Mouse (Mus musculus) myocyte (in vitro differentiated cells): ENCODE results near the gene Mbd4. TPM values are rescaled to one million over a fixed set of nuclear protein-coding genes. Genes with fewer than 3 reads are reported as not detected.
"Not testable (repeated sequence)": the region's sequence is repeated elsewhere in the genome, so short reads cannot be mapped to it uniquely, and the experiment has no call there.

Experiments used
- H3K27me3 ChIP-seq: one replicate; pipeline ENCODE4 v1.6.1; 2011; ENCODE audit not compliant: control insufficient read depth, insufficient read depth, insufficient read length
- H3K36me3 ChIP-seq: one replicate; pipeline ENCODE4 v1.6.1; 2011; ENCODE audit not compliant: control insufficient read depth, insufficient read depth
- H3K4me2 ChIP-seq: one replicate; pipeline ENCODE4 v1.6.1; 2011; ENCODE audit warnings: low read depth, control low read depth
- H3K4me3 ChIP-seq: one replicate; pipeline ENCODE4 v1.5.1; 2011; ENCODE audit warnings: mild to moderate bottlenecking, control low read depth, moderate library complexity
- H3K79me2 ChIP-seq: one replicate; pipeline ENCODE4 v1.6.1; 2011; ENCODE audit not compliant: control insufficient read depth, insufficient read depth
- H3ac ChIP-seq: one replicate; pipeline ENCODE4 v1.6.1; 2011; ENCODE audit not compliant: control insufficient read depth, insufficient read length
- CEBPB ChIP-seq: IDR thresholded peaks from 2 replicates; pipeline ENCODE4 v1.6.1; 2011; ENCODE audit warnings: mild to moderate bottlenecking, moderate library complexity; ENCODE audit not compliant: poor library complexity, insufficient read depth, severe bottlenecking
- E2F4 ChIP-seq: IDR thresholded peaks from one replicate; pipeline ENCODE4 v1.6.1; 2011; ENCODE audit warnings: mild to moderate bottlenecking, control low read depth, moderate library complexity; ENCODE audit not compliant: insufficient read depth
- MAX ChIP-seq: IDR thresholded peaks from one replicate; pipeline ENCODE4 v1.6.1; 2011; ENCODE audit warnings: low read depth, mild to moderate bottlenecking, control low read depth
- MYOD1 ChIP-seq, 3 experiments: IDR thresholded peaks; one replicate each; pipeline ENCODE4 v1.6.1; 2011; ENCODE audit warnings: control low read depth in 2 of 3, low read depth in 2 of 3, mild to moderate bottlenecking in 2 of 3, moderate library complexity in 1 of 3; ENCODE audit not compliant: insufficient read length in 2 of 3, control insufficient read depth in 1 of 3
- MYOG ChIP-seq, 3 experiments: IDR thresholded peaks; one replicate each; pipeline ENCODE4 v1.6.1; 2011; ENCODE audit warnings: control low read depth in 2 of 3, low read depth in 2 of 3, mild to moderate bottlenecking in 2 of 3; ENCODE audit not compliant: insufficient read length in 2 of 3, control insufficient read depth in 1 of 3, insufficient read depth in 1 of 3
- POLR2A ChIP-seq: IDR thresholded peaks from one replicate; pipeline ENCODE4 v1.6.1; 2011; ENCODE audit warnings: low read depth, mild to moderate bottlenecking, control low read depth, moderate library complexity; ENCODE audit not compliant: insufficient read length
- POLR2AphosphoS2 ChIP-seq: IDR thresholded peaks from one replicate; pipeline ENCODE4 v1.6.1; 2011; ENCODE audit warnings: low read depth, control low read depth; ENCODE audit not compliant: insufficient read length
- REST ChIP-seq: IDR thresholded peaks from one replicate; pipeline ENCODE4 v1.6.1; 2011; ENCODE audit warnings: mild to moderate bottlenecking, control low read depth, moderate library complexity; ENCODE audit not compliant: insufficient read depth, insufficient read length
- SRF ChIP-seq: IDR thresholded peaks from one replicate; pipeline ENCODE4 v1.6.1; 2011; ENCODE audit warnings: low read depth; ENCODE audit not compliant: control insufficient read depth, insufficient read length
- TCF12 ChIP-seq: IDR thresholded peaks from one replicate; pipeline ENCODE4 v1.6.1; 2011; ENCODE audit warnings: mild to moderate bottlenecking, control low read depth; ENCODE audit not compliant: poor library complexity, insufficient read depth, severe bottlenecking
- TCF3 ChIP-seq: IDR thresholded peaks from one replicate; pipeline ENCODE4 v1.6.1; 2011; ENCODE audit warnings: low read depth, control low read depth; ENCODE audit not compliant: insufficient read length
- USF1 ChIP-seq: IDR thresholded peaks from one replicate; pipeline ENCODE4 v1.6.1; 2011; ENCODE audit warnings: low read depth, mild to moderate bottlenecking, control low read depth, moderate library complexity
- polyA plus RNA-seq: library from polyadenylated mRNA; unstranded; fragments of >200 nt; fragmentation: generic; extraction: Trizol; gene quantifications from one replicate; pipeline ENCODE4 v1.2.1, GENCODE M21; 2012; ENCODE audit warnings: missing spikeins

The Mbd4 gene
- polyA plus RNA-seq, 1 experiment = 0.56 TPM

GRCm38 (mm10) chr6:115832152-115832850 is 20.9 kb downstream of the Mbd4 start:
- Histone ChIP-seq H3K36me3 (no peaks in the 10 kb centered on the region), H3ac (no peak overlapping the region), H3K79me2 (no peaks in the 10 kb centered on the region), H3K4me3 (no peak overlapping the region), H3K4me2 (no peak overlapping the region), H3K27me3 (no peaks in the 10 kb centered on the region)
- TF ChIP-seq MYOG (IDR thresholded peaks at IDR 0.05; ENCODE audit: control insufficient read depth in 1 of 3, insufficient read depth in 1 of 3, insufficient read length in 2 of 3, low read depth in 2 of 3) = no peak

GRCm38 (mm10) chr6:115830779-115831601 is 22.2 kb downstream of the Mbd4 start:
- Histone ChIP-seq H3K79me2 (no peaks in the 10 kb centered on the region), H3K4me3 (no peak overlapping the region), H3K4me2 (no peak overlapping the region), H3K27me3 (no peaks in the 10 kb centered on the region), H3K36me3 (no peaks in the 10 kb centered on the region), H3ac (no peak overlapping the region)
- TF ChIP-seq REST (no peak), USF1 (no peak)

- H3K79me2 ChIP-seq, H3ac ChIP-seq, H3K36me3 ChIP-seq, H3K4me2 ChIP-seq, H3K4me3 ChIP-seq: not testable (repeated sequence)
- peaks cover 26% of the 10 kb centered on the region for H3K27me3 ChIP-seq
Measured at GRCm38 (mm10) chr6:115823850-115824464, 29.2 kb downstream of the Mbd4 start.

GRCm38 (mm10) chr6:115821216-115821993 is 31.8 kb downstream of the Mbd4 start:
- no peaks in the 10 kb centered on the region for H3K36me3 ChIP-seq
- H3ac ChIP-seq = no peak overlapping the region
- no peak for TF ChIP-seq TCF12
- no peak for TF ChIP-seq USF1
- TF ChIP-seq E2F4 = no peak
- no peak for TF ChIP-seq MAX
- TF ChIP-seq SRF = no peak
- no peak for TF ChIP-seq POLR2A
- no peak for TF ChIP-seq MYOG (IDR thresholded peaks at IDR 0.05; ENCODE audit: control insufficient read depth in 1 of 3, insufficient read depth in 1 of 3, insufficient read length in 2 of 3, low read depth in 2 of 3)
- TF ChIP-seq TCF3 = no peak
- TF ChIP-seq MYOD1 (IDR thresholded peaks at IDR 0.05; ENCODE audit: control insufficient read depth in 1 of 3, insufficient read length in 2 of 3, low read depth in 2 of 3) = no peak
- TF ChIP-seq POLR2AphosphoS2 = no peak
- H3K4me2 ChIP-seq = no peak overlapping the region
- H3K4me3 ChIP-seq = no peak overlapping the region
- H3K79me2 ChIP-seq = no peaks in the 10 kb centered on the region
- H3K27me3 ChIP-seq = peaks cover 37% of the 10 kb centered on the region

GRCm38 (mm10) chr6:115818129-115818528 is 35.0 kb downstream of the Mbd4 start:
- H3K4me3 ChIP-seq = no peak overlapping the region
- no peaks in the 10 kb centered on the region for H3K79me2 ChIP-seq
- no peaks in the 10 kb centered on the region for H3K36me3 ChIP-seq
- H3K4me2 ChIP-seq = no peak overlapping the region
- H3K27me3 ChIP-seq = peaks cover 33% of the 10 kb centered on the region
- no peak overlapping the region for H3ac ChIP-seq
- TF ChIP-seq MAX (no peak), POLR2A (no peak), E2F4 (no peak), REST (no peak), TCF3 (no peak), TCF12 (no peak), USF1 (no peak), MYOG (IDR thresholded peaks at IDR 0.05; ENCODE audit: control insufficient read depth in 1 of 3, insufficient read depth in 1 of 3, insufficient read length in 2 of 3, low read depth in 2 of 3) (no peak), SRF (no peak), POLR2AphosphoS2 (no peak), CEBPB (no peak), MYOD1 (IDR thresholded peaks at IDR 0.05; ENCODE audit: control insufficient read depth in 1 of 3, insufficient read length in 2 of 3, low read depth in 2 of 3) (no peak)
